Mouse (Mus musculus): ENCODE data around the gene Col5a1. TPM values are rescaled to one million over a fixed set of nuclear protein-coding genes. Genes with fewer than 3 reads are reported as not detected.

Gene Col5a1
- polyA plus RNA-seq, 1 experiment from 2014 or later: 12.2 TPM

DNA sequence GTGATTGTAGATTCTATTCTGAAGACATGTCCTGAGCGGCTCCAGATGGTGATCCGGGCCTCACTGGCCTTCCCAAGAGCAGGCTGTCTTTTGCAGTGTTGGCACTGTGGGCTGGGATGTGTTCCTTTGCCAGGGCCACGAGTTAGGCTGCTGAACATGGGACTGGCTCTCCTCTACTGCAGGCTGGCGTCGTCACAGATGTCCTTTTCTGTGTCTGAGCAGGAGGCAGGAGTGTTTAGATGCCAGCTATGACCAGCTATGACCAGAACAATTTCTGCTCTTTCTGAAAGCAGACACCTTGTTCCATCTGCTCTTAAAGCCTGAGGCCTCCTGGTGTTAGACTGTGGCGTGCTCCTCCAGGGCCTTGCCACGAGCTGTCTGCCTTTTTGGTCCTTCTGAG lies 31.9 kb downstream of the Col5a1 start:
- DNase-seq (ENCODE audit: low spot score): no peak

DNA sequence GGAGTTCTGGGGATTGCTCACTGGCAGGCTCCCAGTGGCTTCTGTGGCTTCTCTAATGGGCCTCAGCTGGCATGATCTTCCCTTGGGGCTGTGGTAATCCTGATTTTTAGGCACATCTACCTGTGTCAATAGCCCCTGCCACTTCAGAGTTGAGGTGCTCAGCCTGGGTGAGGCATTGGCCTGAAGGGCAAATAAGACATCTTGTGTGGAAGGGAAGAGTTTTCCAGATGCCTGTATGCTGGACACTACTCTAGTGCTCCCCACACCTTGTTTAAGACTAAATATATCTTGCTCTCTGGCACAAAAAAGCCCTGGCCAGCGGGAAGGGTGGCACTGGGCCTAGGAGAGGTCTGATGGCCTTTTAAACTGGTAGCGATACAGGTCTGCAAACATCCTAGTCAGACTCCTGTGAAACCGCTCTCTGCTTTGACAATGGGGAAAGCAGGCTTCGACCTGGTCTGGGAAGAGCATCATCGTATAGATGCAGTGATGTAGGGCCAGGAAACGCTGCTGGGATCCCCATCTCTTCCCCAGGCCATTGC lies 33.2 kb downstream of the Col5a1 start:
- DNase-seq (ENCODE audit: low spot score): no peak

DNA sequence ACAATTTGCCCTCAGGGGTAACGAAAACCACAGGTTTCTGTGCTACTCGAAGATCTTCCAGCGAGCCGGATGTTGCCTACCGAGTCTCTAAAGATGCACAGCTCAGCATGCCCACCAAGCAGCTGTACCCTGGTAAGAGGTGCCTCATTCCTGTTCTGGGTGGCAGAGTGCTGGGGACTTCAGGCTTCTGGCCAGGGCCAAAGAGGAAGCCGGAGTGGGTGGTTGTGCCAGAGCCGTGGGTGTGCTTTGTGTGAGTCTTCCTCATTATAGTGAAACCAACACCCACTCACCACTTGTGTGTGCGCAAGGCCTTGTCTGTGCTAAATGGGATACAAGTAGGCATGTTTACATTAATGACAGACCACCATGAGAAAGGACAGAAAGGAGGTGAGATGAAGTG lies 35.8 kb downstream of the Col5a1 start:
- no peak for DNase-seq (ENCODE audit: low spot score)

DNA sequence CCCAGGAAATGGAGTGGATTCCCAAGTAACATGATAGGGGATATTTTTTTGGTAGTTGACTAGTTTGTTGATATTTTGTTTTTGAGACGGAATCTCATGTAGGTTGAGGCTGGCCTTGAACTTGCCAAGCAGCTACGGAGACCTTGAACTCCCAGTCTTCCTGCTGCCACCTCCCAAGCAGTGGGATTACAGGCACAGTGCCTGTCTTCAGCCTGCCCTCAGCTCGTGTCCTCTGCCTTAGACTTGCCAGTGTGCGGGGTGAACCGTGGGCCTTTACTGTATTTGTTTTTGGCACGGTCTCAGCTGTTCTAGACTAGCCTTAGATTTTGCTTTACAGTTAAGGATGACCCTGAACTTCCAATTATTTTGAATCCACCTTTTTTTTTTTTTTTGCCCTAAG lies 37.5 kb downstream of the Col5a1 start:
- no peak for DNase-seq (ENCODE audit: low spot score)

DNA sequence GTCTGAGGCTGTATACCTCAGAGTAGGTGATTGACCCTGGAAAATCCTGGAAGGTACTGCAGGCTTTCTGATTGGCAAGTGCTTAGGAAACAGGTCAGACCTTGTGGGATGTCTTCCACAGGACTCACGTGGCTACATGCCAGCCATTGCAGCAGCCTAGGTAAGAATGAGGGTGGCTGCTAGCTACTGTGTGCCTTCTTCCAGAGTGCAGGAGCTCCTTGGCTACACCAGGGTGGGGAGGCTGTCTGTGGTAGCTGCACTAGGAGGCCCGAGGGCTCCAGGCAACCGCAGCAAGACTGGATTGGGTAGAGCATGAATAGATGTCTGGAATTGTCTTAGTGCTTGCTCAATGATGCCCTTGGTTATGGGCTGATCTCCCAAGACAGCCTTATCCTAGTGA lies 38.2 kb downstream of the Col5a1 start:
- no peak for DNase-seq (ENCODE audit: low spot score)

DNA sequence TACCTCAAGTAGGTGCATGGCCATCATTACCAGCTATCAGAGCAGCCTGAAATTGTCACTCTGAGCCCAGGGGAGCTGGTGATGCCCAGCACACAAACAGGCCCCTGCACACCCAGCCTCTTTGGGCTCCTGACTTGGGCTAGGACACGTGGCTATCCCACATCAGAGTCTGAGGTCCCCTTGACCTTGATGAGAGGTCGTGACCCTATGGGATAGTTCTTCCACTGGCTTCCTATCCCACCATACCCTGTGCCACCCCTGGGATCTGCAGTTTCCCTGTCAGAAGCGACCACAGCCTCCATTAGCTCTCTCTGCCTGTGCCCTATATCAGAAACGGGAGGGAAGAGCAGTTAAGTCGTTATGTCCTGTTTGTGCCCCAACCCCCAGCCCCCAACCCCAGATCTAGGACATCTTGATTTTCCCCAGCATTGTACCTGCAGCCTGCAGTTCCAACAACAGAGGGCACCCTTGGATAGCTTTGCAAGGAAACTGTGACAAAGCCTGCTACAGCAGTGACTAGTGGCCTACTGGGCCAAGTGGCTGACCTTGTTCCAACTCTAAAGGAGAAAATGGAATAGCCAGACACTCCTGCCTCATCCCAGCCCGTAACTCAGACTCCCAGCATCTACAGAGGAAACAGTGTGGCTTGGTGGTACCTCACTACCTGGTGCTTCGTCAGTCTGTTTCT lies 40.4 kb downstream of the Col5a1 start:
- DNase-seq (ENCODE audit: low spot score): no peak

DNA sequence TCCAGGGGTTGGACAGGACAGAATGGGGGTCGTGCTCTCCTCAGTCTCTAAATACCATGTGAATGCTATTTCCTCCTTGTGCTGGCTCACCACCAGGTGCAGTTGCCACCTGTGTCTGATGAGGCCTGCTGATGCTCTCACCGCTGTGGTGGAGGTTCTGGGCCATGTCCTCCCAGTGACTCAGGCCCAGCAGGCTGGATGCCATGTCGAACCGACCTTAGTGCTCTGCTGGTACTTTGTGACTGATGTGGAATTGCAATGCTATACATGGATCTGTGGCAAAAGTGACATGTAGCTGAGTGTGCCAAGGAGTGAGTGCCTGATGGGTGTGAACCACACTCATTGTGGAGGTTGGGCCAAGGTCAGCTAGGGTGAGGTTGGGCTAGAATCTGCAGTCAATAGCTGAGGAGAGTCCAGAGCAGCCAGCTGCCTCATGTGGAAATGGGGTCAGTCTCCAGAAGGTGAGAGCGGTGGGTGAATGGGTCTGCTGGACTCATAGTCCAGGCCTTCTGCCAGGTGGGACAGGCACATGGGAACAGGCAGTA lies 44.3 kb downstream of the Col5a1 start:
- DNase-seq (ENCODE audit: low spot score): no peak

DNA sequence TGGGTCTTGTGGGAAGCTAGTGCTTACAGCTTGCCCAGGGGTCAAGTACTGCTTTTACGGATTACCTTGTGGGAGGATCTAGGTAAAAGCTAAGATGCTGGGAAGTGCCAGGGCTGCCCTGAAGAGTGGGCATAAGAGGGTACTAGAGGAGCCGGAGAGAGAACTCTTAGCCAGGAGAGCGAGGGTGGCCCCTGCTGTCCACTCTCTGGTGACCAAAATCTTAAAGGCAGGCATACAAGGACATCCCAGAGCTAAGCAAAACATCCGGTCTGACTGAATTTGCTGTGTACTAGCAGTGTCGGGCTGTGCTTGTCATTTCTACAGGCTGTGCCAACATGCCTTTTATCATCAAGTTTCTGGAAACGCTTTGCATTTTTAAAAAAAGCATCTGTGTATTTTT lies 44.9 kb downstream of the Col5a1 start:
- DNase-seq (ENCODE audit: low spot score): no peak

DNA sequence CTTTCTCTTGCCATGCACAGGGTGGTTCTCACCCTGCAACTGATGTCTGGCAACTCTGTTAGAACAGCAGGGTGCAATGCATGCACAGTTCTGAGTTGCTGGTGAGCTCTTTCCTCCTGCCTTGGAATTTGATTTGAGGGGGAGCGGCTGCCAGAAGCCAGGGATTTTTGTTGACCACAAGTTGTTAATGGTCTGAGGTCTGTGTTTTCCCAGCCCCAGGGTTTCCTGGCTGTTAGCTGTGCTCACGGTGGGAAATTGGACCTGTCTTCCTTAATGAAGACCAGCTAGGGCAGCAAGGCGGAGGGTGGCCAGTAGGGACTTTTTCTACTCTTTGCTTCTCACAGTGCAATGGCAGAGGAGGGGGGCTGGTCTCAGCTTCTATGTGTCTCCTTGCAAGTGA lies 45.7 kb downstream of the Col5a1 start:
- no peak for DNase-seq (ENCODE audit: low spot score)

DNA sequence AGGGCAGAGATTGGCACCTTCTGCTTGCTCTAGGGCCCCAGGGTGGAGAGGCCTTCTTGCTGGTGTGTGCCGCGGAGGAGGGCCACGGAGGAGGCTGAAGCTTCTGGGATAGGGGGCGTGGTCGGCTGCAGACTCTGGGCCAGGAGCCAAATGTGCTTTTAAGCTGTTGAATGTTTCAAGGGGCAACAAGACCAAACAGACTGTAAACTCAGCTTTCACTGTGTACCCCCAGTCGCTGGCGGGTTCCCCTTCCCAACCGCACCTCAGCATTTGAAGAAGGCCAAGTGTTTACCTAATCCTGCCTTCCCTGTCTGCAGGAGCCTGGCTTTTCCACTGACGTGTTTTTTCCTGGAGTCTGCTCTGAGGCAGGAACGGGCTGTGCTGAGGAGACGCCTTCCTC lies 48.0 kb downstream of the Col5a1 start:
- DNase-seq (ENCODE audit: low spot score): no peak

DNA sequence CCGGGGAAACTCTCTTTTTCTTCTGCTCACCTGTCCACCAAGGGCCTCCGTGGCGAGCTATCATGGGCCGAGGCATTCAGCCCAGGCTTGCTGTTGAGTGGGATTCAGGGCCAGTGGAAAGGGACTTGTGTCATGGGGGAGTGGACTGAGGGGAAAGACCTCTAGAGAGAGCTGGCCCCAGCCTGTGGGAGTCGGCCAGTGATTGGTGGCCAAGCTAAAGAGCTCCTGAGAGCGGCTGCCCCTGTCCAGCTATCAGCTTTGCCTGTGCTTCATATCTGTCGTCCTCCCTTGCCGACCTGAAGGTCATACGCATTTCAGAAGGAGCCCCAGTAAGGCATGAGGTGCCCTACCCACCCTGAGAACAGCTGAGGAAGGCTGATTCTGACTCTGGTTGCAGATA lies 48.6 kb downstream of the Col5a1 start:
- no peak for DNase-seq (ENCODE audit: low spot score)

DNA sequence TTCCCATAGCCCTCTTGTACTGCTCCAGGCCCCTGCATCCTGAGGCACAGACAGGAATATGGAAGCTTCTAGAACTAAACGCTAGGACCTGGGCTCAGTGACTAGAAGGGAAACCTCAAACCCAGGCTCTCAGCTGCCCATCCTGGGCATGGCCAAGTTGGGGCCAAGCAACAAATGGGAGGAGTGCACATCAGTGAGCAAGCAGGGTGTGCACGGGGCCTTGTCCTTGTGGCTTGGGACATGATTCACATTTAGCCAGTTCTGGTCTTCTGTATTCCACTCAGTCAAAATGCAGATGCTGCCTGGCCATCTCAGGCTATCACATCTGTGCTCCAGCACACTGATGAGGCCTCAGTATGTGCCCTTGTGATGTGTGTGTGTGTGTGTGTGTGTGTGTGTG lies 49.2 kb downstream of the Col5a1 start:
- DNase-seq (ENCODE audit: low spot score): no peak

DNA sequence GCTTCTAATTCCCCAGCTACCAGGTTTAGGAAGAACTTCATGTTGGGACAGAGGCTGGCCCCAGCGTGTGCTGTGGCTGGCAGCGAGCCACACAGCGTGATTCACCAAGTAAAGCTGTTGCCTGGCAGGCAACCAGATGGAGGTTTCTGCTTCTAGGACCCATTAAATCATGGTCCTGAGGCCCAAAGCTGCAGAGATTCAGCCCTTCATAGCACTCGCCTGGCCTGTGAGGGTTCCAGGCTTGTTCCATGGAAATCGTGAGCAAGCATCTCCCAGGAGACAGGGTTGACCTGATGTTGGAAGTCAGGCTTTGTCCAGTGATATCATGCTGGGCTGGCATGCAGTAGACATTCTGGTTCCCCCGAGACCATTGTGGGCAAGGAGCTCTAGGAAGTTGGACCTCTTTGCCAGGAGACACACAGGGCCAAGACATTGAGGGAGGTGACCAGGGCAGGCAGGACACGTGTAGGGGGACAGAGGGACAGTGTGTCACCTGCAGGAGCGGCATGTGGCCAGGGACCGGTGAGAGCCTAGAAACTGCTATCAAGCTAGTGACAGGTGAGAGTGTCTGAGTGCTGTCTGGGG lies 50.5 kb downstream of the Col5a1 start:
- DNase-seq (ENCODE audit: low spot score): no peak

DNA sequence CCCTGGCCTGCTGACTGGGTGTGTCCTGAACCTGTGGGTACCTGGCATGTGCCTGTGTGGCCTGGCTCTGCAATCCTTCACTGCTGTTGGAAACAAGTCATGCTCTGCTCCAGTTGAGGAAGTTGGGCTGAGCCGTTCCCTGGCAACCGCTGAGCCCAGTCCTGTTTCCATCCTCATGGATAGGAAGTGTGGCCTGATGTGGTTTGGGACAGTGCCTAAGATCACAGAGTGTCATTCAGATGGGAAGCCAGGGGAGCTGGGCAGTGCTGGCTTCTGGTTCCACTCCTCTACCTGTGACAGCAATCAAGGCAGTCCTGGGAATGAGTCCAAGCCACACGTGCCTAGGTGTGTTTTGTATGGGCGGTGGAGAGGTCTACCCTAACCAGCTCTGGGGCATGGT lies 53.2 kb downstream of the Col5a1 start:
- no peak for DNase-seq (ENCODE audit: low spot score)

DNA sequence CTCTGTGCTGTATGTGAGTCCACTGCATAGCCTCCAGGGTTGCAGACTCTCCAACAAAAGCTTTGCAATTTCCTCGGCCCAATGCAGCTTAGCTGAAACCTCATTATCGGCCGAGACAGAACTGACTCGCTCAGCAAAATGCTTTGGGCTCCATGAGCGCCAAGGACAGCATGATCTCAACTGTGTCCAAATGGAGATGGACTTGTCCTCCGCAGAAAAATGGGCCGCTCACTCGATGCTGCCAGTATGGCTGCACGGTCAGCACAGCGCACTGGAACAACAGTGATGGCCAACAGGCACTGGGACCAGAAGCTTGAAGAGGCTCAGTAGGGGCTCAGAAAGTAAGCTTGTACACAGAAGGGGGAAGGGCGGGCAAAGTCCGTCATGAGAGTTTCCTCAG lies 53.9 kb downstream of the Col5a1 start:
- no peak for DNase-seq (ENCODE audit: low spot score)

DNA sequence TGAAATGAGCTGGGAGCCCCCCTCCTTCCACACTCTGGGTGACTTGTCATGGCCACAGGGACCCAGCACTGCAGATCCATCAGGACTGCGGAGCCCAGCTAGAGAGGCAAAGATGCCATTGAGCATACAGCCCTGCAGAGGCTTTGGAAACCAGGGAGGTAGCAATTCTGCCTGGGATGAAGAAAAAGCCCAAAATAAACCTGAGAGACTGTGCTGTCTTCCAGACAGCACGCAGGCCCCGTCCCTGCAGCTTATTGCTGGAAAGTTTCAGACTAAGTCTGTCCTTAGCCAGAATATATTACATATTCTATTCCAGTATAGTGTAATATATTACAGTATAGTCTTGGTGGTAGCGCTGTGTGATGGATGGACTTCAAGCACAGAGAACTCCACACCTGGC lies 61.0 kb downstream of the Col5a1 start:
- no peak for DNase-seq (ENCODE audit: low spot score)

DNA sequence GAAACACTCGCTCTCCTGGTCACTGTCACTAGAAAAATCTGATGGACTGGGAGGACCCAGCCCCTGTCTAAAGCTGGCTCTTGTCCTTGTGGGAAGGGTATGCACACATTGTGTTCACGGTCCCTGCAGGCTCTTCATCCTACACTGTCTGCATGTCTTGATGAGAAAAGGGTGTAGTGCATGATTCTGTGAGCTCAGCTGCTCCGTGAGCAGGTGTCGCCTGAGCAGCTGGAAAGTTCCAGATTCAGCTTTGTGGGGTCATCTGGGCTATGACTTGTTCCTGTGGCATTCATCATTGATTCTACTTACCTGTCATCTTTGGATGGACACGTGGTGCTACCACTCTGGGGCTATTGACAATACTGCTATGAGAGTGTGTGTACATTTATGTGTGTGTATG lies 61.7 kb downstream of the Col5a1 start:
- DNase-seq (ENCODE audit: low spot score): no peak

DNA sequence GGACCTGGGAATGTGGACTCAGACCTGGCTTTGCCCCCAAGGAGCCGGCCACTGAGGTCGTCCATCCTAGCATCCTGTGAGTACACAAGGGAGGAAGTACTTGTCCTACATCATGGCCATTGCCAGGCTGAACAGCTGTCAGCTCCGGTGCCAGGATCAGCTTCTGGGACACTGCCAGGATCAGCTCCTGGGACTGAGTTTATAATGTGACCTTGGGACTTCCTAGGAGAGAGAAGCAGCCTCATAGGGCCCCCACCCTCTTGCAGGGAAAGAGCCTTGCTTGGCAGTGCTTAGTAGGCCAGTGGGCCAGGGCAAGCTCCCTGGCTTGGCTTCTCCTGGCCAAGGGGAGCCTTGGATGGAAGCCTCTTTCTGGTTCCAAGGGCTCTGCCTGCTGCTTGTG lies 67.6 kb downstream of the Col5a1 start:
- no peak for DNase-seq (ENCODE audit: low spot score)

DNA sequence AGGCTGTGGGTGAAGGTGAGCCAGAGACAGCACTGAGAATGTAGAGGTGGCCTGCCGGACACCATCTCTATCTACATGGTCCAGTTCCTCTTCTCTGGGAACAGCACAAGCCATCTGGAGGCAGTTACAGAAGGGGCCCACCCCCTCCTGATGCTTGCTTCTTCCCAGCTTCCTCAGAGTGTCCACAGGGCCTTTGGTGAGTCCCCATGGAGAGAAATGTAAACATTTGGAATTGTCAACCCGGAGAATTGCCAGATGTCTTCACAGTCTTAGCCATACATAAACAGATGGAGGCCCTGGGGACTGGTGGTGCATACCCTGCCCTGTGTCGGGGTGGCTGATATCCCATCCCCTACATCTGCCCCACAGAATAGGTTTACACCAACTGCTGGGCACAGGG lies 68.7 kb downstream of the Col5a1 start:
- DNase-seq (ENCODE audit: low spot score): no peak

DNA sequence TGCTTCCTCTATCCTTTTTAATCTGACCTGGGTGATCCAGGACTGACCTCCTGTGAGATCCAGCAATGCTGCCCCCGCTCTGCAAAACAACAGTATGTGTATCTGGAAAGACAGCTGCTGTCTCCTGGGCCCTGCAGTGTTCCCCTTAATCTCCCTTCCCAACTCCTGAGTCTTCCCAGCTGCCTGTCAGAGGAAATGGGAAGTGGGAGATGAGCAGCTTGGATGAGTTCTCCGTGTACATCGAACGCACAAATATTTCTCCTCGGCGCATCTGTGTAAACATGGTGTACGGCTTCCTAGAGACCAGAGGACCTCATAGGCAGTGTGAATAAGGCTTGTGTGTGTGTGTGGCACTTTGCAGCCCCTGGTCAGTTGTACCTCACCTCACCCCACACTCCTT lies 70.5 kb downstream of the Col5a1 start:
- DNase-seq (ENCODE audit: low spot score): no peak

DNA sequence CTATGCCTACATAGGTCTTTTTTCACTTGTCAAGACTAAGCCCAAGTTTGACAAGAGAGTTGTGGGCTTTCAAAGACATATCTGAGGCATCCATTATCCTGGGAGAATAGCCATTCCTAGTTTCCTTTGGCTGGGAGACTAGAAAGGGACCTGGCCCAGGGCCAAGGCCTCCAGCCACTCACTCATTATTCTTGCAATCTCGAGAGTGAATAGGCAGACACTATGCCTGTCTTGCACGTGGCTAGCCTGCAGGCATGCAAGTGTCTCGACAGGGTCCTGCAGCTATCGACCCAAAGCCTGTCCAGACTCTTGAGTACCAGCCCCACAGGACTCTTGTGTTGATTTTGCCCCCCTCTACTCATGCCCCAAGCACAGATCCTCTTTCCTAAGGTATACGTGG lies 71.0 kb downstream of the Col5a1 start:
- DNase-seq (ENCODE audit: low spot score): no peak

DNA sequence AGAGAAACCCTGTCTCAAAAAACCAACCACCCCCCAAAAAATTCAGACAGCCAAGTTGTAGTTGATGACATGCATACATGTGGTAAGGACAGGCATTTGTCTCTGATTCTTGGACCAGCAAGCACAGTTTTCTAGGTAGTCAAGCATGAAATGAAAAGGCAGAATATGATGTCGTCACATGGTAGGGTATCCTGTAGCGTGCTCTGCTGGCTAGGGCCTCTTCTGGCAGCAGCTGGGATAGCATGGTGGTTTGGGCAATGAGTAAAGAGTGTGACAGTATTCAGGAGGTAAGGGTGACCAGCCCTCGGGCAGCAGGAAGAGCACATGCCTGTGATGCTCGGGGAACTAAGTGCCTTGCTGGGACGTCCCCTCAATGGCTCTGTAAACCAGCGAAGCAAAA lies 73.0 kb downstream of the Col5a1 start:
- no peak for DNase-seq (ENCODE audit: low spot score)

DNA sequence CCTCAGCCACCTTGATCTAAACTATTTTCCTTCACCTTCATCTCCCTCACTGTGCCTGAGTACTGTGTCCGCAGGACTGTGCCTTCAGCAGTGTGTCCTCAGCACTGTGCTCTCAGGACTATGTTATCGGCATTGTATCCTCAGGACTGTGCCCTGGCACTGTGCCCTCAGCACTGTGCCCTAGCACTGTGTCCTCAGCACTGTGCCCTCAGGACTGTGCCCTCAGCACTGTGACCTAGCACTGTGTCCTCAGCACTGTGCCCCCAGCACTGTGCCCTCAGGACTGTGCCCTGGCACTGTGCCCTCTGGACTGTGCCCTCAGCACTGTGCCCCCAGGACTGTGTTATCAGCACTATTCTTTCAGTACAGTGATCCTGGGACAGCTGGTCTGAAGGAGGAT lies 75.0 kb downstream of the Col5a1 start:
- DNase-seq (ENCODE audit: low spot score): no peak
